Mouse (Mus musculus): Measurements from ENCODE around the gene Pogk.

DNA sequence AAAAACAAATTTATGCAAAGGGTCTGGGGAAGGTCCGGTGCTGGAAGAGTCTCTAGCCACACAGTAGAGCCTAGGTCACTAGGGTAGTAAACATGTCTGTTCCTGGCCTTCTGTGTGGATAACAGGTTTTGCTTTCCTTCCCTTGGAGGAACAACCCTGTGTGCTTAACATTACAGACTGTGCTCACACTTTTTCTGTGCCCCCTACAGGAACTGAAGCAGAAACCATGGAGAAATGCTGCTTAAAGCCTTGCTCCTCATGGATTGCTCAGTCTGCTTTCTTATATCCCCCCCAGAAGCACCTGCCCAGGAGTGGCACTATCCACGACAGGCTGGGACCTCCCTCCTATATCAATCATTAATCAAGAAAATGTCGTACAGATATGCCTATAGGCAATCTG lies 47.8 kb downstream of the Pogk start:
- TF ChIP-seq CTCF (IDR thresholded peaks at IDR 0.05; ENCODE audit: control insufficient read depth, insufficient read depth, insufficient replicate concordance, low read depth, low read length) = no peak
- TF ChIP-seq POLR2A (IDR thresholded peaks at IDR 0.05; ENCODE audit: control insufficient read depth, low read depth, low read length) = no peak
